Comparison of ENCODE assay signal across 10 mouse cellular contexts in the genomic region with DNA sequence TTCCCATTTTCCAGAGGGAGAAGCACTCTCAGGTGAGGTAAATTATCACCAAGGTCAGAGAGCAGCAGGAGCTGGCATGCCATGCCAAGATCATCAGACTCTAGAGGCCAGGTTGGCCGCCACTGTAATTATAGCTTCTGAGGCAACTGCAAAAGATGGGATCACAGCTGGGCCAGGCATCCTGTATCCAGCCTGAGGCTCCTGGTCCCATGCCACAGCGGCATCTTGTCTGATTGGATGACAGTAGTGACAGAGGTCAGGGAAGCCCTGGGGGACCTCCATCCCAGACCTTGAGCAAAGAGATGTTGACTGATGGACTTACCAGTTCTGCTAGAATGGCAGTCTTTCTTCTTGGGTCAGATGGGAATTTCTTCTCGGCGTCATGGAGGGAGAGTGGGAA. TPM values are rescaled to one million over a fixed set of nuclear protein-coding genes. Genes with fewer than 3 reads are reported as not detected.
A peak's percentile ranks its signal among the peaks of the same experiment; 100 is the strongest.
DNase-seq lines count a peak whose midpoint lies in the region; ATAC-seq and TF ChIP-seq lines count a peak whose summit lies in the region.
"Had no signal": no experiment of that assay in that cellular context is flagged by ENCODE, and none has a peak within 500 bp of the region (broad histone marks: within the 10 kb centered on the region; RNA-seq: fewer than 3 reads in every experiment).

No protein-coding gene starts in this region.

- no peak for TF ChIP-seq CTCF in lung, embryonic 14.5 days (IDR thresholded peaks at IDR 0.05; ENCODE audit: low read depth)
- no peak for TF ChIP-seq CTCF in olfactory bulb, adult 2 months (IDR thresholded peaks at IDR 0.05; ENCODE audit: insufficient read depth, low read depth, low read length)

- H3K27ac ChIP-seq in lung, embryonic 14.5 days (ENCODE audit: low read depth), result peak overlapping the region; percentile 63
- H3K27ac ChIP-seq in olfactory bulb, adult 2 months (ENCODE audit: insufficient read depth, low read depth, low read length), result peak overlapping the region; percentile 46; the same call in 1 of the 2 replicates
- H3K27ac ChIP-seq in liver, embryonic 12.5 days, result no peak overlapping the region

- H3K27me3 ChIP-seq in lung, embryonic 14.5 days (ENCODE audit: insufficient read depth, low read length), result no peaks in the 10 kb centered on the region
- H3K27me3 ChIP-seq in liver, embryonic 12.5 days (replicated peaks), result peaks cover 32% of the 10 kb centered on the region

- no peak for ATAC-seq in lung, embryonic 14.5 days (ENCODE audit: insufficient read depth)
- no peak for ATAC-seq in liver, embryonic 12.5 days

- no peak overlapping the region for H3K4me3 ChIP-seq in lung, embryonic 14.5 days (ENCODE audit: low read depth, low read length)
- no peak overlapping the region for H3K4me3 ChIP-seq in olfactory bulb, adult 2 months (ENCODE audit: insufficient read depth, low read depth, low read length)
- H3K4me3 ChIP-seq in liver, embryonic 12.5 days, result no peak overlapping the region

- WGBS in lung, embryonic 14.5 days, result 46% methylated on average over 4 of the region's 4 CpGs
- 49% methylated on average over 4 of the region's 4 CpGs for WGBS in olfactory bulb, adult 2 months
- WGBS in liver, embryonic 12.5 days (ENCODE audit: insufficient replicate concordance), result 48% methylated on average over 4 of the region's 4 CpGs

- no peaks in the 10 kb centered on the region for H3K36me3 ChIP-seq in lung, embryonic 14.5 days (ENCODE audit: insufficient read depth)
- no peaks in the 10 kb centered on the region for H3K36me3 ChIP-seq in liver, embryonic 12.5 days

- TF ChIP-seq POLR2A in olfactory bulb, adult 2 months (IDR thresholded peaks at IDR 0.05; ENCODE audit: insufficient read depth, low read depth, low read length), result no peak

- H3K9ac ChIP-seq in lung, embryonic 14.5 days, result no peak overlapping the region
- no peak overlapping the region for H3K9ac ChIP-seq in liver, embryonic 12.5 days

- no peaks in the 10 kb centered on the region for H3K9me3 ChIP-seq in lung, embryonic 14.5 days (ENCODE audit: low read depth, low read length)
- no peaks in the 10 kb centered on the region for H3K9me3 ChIP-seq in liver, embryonic 12.5 days (replicated peaks)

- H3K4me2 ChIP-seq in lung, embryonic 14.5 days, result no peak overlapping the region
- H3K4me2 ChIP-seq in liver, embryonic 12.5 days, result no peak overlapping the region

- peak; percentile 55 to 58 for DNase-seq in cerebellum, postnatal 10 days
- DNase-seq in cerebellum, postnatal 4 days (ENCODE audit: low spot score in 2 of 2), result no peak
- no peak for DNase-seq in lung, embryonic 14.5 days
- DNase-seq in lung, postnatal 10 days, result no peak
- peak; percentile 35 for DNase-seq in forelimb bud, embryonic 11.5 days (ENCODE audit: low read depth, low spot score)
- DNase-seq in adrenal gland, postnatal 14 days, result no peak
- DNase-seq: kidney, postnatal 14 days had no signal

- H3K4me1 ChIP-seq in lung, embryonic 14.5 days (ENCODE audit: insufficient read depth), result peaks cover 20% of the 10 kb centered on the region
- peaks cover 37% of the 10 kb centered on the region for H3K4me1 ChIP-seq in olfactory bulb, adult 2 months (ENCODE audit: control insufficient read depth, insufficient read depth, low read length)
- H3K4me1 ChIP-seq in liver, embryonic 12.5 days, result no peaks in the 10 kb centered on the region

RNA-seq across cellular contexts. Expression of a gene that starts 48.4 kb away (rescaled TPM):
- 4.8 and 6.7 TPM in 2 replicates for polyA plus RNA-seq in lung, embryonic 14.5 days (2014; fragmentation: Nextera tagmentation; extraction: Ambion mirVana)
- polyA plus RNA-seq in olfactory bulb, adult 2 months (2012; ENCODE audit: insufficient read depth, insufficient read length, low replicate concordance, missing spikeins), result not detected in 2 replicates
- 11.3 and 14.6 TPM in 2 replicates for total RNA-seq in adrenal gland, postnatal 14 days (2021)
- 0.28 and 0.48 TPM in 2 replicates for polyA plus RNA-seq in liver, embryonic 12.5 days (2016; fragmentation: Nextera tagmentation; extraction: Ambion mirVana)
- total RNA-seq: common myeloid progenitor, adult 5-6 weeks had no signal

Comparison
In these comparisons a context has a peak if more than half of its experiments do, and no peak if none do; other contexts are left out.
1. DNase-seq: peak in cerebellum, postnatal 10 days (2 of 2) and forelimb bud, embryonic 11.5 days (single experiment); none in cerebellum, postnatal 4 days (0 of 2), lung, embryonic 14.5 days (single experiment), lung, postnatal 10 days (single experiment) and adrenal gland, postnatal 14 days (single experiment).